Mouse (Mus musculus) heart, embryonic 10.5 days (tissue): ENCODE measurements around the gene Med28. TPM values are rescaled to one million over a fixed set of nuclear protein-coding genes. Genes with fewer than 3 reads are reported as not detected.
A peak's percentile ranks its signal among the peaks of the same experiment; 100 is the strongest.

Source experiments
- DNase-seq: peaks from one replicate; pipeline ENCODE4 v3.0.0-alpha.2; 2017; ENCODE audit warnings: low spot score
- H3K27ac ChIP-seq: fragments of 300-500 bp; sonication (generic); 2 replicates; pipeline ENCODE4 v1.5.1; 2016; ENCODE audit warnings: mild to moderate bottlenecking
- H3K27me3 ChIP-seq: fragments of 300-500 bp; sonication (generic); 2 replicates; pipeline ENCODE4 v1.6.1; 2016; ENCODE audit warnings: mild to moderate bottlenecking; ENCODE audit not compliant: poor library complexity, insufficient read depth, severe bottlenecking
- H3K36me3 ChIP-seq: fragments of 300-500 bp; sonication (generic); 2 replicates; pipeline ENCODE4 v1.6.1; 2016; ENCODE audit warnings: mild to moderate bottlenecking, moderate library complexity
- H3K4me1 ChIP-seq: fragments of 300-500 bp; sonication (generic); 2 replicates; pipeline ENCODE4 v1.6.1; 2016; ENCODE audit warnings: mild to moderate bottlenecking
- H3K4me3 ChIP-seq: fragments of 300-500 bp; sonication (generic); 2 replicates; pipeline ENCODE4 v1.5.1; 2016; ENCODE audit warnings: mild to moderate bottlenecking, moderate library complexity
- H3K9me3 ChIP-seq: fragments of 300-500 bp; sonication (generic); 2 replicates; pipeline ENCODE4 v1.6.1; 2016; ENCODE audit warnings: mild to moderate bottlenecking, moderate library complexity
- WGBS: fragments of 180-500 bp; shearing (Covaris S2); methylation state at CpG from one replicate; pipeline ENCODE4 v1.1.7; 2016; 5-methylcytosine and 5-hydroxymethylcytosine counted together
- polyA plus RNA-seq: library from polyadenylated mRNA; unstranded; fragments of >200 nt; fragmentation: Nextera tagmentation; extraction: Ambion mirVana; gene quantifications from 2 replicates; pipeline ENCODE4 v1.2.1, GENCODE M21; 2016

Gene Med28
- 229 and 242 TPM in 2 replicates for polyA plus RNA-seq

DNA sequence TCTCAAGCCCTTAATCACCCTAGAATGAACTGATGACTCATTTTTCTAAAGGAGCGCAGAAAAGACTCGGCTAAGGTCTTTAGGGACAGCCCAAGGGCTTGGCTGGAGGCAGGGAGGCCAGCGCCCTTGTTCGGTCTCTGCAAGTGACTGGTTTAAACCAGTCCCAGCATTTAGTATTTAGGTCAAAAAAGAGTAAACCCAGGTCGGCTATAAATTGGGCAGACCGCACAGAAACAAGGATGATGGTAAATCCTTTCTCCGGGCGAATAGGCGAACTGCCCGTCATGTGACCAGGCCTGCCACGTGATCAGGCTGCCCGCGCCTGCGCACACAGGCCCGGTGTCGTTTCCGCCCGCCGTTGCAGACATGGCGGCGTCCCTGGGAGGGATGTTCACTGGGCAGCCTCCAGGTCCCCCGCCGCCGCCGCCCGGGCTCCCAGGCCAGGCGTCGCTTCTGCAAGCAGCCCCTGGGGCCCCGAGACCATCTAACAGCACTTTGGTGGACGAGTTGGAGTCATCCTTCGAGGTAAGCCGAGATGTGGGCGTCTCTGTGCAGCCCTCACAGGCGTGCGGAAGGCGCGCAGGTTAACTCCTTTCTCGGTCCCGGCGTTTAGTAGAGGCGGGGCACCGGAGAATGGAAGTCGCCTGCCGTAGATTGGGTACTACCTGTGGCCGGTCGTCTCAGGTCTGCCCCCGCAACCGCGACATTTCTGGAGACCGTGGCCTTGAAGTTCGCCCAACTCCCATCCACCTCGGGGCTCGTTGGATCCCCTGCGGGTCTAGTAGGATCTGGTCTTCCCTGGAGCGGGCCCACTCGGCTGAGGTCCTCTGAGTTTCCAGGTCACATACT, at the start of gene Med28:
Gene Med28, plus strand, starts transcription at position 270 of the 849 bp plus-strand sequence.
- peaks cover 12% of the 10 kb centered on the region; the same call in 1 of the 2 replicates for H3K4me1 ChIP-seq
- H3K27me3 ChIP-seq = no peaks in the 10 kb centered on the region
- DNase-seq = peak; percentile 95
- peak within 1 kb of the TSS; percentile 96 for H3K4me3 ChIP-seq
- no peaks in the 10 kb centered on the region for H3K9me3 ChIP-seq
- peak within 1 kb of the TSS; percentile 96 for H3K27ac ChIP-seq
- WGBS = 2% methylated on average over 56 of the region's 56 CpGs
- peaks cover 22% of the 10 kb centered on the region for H3K36me3 ChIP-seq

DNA sequence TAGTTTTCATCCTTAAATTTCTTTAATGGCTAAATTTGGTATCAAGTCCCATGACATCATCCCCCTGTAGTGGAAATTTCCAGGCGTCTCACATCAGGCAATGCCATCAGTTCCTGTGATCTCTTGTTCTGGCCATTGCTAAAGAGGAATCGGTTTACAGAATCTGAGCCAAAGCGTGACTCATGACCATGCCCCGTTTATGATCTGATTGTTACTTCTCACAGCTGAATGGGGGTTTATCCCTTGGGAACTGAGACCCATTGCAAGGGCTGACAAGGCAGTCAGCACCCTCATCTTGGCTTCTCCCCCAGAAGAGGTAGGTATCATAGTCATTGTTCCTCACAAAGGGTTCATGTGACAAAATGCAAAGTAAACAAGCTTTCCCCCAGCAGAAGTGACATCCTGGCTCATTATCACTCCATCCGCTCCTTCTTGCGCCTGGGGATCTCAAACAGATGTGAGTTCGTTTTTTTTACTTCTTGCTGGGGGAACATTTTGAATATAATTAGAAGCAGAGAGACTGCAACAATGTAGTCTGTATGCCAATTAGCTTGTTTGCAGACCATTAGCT, 47.1 kb upstream of the Med28 start:
- WGBS = 31% methylated on average over 7 of the region's 7 CpGs
- Histone ChIP-seq H3K9me3 (no peaks in the 10 kb centered on the region), H3K36me3 (no peaks in the 10 kb centered on the region), H3K27me3 (no peaks in the 10 kb centered on the region), H3K4me3 (no peak overlapping the region), H3K4me1 (no peaks in the 10 kb centered on the region), H3K27ac (no peak overlapping the region)
- DNase-seq = peak; percentile 31

DNA sequence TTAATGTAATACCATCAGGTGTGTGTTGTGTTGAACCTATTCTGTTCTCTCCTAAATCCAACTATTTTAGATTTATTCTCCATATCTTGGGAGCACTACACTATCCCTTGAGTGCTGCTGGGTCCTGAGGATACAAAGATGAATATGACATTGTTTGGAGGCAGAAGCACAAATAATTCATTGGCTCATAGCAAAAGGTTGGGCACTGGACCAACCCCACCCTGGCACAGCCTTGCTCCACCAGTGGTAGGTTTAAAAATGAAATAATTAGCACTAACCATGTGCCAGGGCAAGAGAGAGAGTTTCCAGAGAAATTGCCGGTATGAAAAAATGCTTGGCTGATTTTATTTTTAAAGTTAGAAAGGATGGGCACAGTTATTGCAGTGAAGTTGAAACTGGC, 46.5 kb upstream of the Med28 start:
- Histone ChIP-seq H3K27ac (no peak overlapping the region), H3K4me3 (no peak overlapping the region), H3K36me3 (no peaks in the 10 kb centered on the region), H3K27me3 (no peaks in the 10 kb centered on the region), H3K9me3 (no peaks in the 10 kb centered on the region), H3K4me1 (no peaks in the 10 kb centered on the region)
- DNase-seq = peak; percentile 16
- WGBS = 85% methylated on average over 1 of the region's 1 CpGs

DNA sequence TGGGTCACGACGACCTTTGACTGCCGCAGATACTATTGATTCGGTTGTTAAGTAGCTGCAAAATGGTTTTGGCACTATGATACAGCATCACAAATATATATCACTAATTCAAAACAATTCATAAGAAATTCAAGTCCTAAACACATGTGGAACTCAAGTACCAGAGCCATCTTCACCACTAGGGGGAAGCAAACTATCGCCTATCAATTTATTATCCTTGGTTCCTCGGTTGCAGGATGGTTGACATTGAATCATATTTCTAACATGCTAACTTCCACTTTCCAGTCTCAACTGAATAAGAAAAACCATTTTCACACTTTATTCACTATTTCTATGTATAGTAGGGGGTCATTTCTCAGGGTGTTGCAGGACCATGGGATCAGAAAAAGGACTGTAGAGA, 45.8 kb upstream of the Med28 start:
- Histone ChIP-seq H3K4me1 (no peaks in the 10 kb centered on the region), H3K27ac (no peak overlapping the region), H3K4me3 (no peak overlapping the region), H3K9me3 (no peaks in the 10 kb centered on the region), H3K27me3 (no peaks in the 10 kb centered on the region), H3K36me3 (no peaks in the 10 kb centered on the region)
- WGBS = 32% methylated on average over 6 of the region's 6 CpGs
- DNase-seq = peak; percentile 20

DNA sequence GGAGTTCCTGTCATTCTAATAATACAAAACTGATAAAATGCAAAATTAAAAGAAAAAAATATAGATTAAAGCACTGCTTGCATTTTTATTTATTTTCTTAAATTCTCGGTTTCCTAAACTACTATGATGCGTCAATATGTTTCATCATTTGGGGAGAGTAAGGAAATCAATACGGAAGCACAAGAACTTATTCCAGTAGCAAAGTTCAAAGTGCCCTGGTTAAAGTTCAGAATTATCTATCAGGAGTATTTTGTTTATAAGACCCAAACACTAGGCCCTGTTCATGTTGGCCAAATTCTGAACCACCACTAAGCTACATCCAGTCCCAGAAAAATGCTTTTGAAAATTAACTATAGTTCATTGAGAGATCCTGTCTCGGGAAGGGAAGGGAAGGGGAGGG, 45.3 kb upstream of the Med28 start:
- Histone ChIP-seq H3K27me3 (no peaks in the 10 kb centered on the region), H3K4me1 (no peaks in the 10 kb centered on the region), H3K9me3 (no peaks in the 10 kb centered on the region), H3K27ac (no peak overlapping the region), H3K36me3 (no peaks in the 10 kb centered on the region), H3K4me3 (no peak overlapping the region)
- no peak for DNase-seq
- 69% methylated on average over 3 of the region's 4 CpGs for WGBS

DNA sequence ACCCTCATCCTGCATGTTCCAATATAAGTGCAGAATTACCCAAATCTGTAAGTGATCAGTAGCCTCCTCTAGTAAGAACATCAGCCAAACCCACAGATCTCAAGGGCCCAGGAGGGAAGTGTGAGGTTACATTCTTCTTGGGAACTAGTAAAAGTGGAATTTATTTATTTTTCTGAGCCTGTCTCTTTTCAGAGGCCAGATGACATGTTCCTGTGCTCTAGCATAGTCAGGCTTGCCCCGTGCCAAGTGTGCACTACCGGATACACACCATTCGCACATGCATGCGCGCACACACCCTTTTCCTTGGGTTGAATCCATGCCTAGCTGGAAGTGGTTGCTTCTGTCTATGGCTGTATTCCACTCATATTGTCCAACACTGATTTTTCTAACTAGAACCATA, 44.3 kb upstream of the Med28 start:
- H3K36me3 ChIP-seq = no peaks in the 10 kb centered on the region
- no peaks in the 10 kb centered on the region; the same call in 1 of the 2 replicates for H3K27me3 ChIP-seq
- no peaks in the 10 kb centered on the region for H3K4me1 ChIP-seq
- H3K4me3 ChIP-seq = no peak overlapping the region
- H3K27ac ChIP-seq = no peak overlapping the region
- peak; percentile 28 for DNase-seq
- no peaks in the 10 kb centered on the region for H3K9me3 ChIP-seq
- 84% methylated on average over 5 of the region's 5 CpGs for WGBS

DNA sequence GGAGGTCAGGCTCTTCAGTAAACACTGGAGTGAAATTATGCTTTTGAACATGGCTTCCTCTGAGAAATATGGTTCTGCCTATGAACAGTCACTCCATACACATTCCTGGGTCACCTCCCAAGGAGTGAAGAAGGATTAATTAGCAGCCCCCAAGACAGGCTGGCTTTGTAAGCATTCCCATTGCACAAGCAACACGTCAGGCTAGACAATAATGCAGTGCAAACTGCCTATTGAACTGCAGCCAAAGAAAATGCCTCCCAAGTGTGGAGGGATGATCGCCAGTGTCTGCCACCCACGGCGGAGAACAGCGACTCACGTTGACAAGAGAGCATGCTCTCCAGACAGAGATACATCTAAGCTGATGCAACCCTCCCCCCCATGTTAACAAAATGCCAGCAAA, 43.7 kb upstream of the Med28 start:
- Histone ChIP-seq H3K4me1 (no peaks in the 10 kb centered on the region), H3K4me3 (no peak overlapping the region), H3K36me3 (no peaks in the 10 kb centered on the region), H3K27ac (no peak overlapping the region), H3K9me3 (no peaks in the 10 kb centered on the region), H3K27me3 (no peaks in the 10 kb centered on the region; the same call in 1 of the 2 replicates)
- 65% methylated on average over 6 of the region's 6 CpGs for WGBS
- peak; percentile 58 for DNase-seq

DNA sequence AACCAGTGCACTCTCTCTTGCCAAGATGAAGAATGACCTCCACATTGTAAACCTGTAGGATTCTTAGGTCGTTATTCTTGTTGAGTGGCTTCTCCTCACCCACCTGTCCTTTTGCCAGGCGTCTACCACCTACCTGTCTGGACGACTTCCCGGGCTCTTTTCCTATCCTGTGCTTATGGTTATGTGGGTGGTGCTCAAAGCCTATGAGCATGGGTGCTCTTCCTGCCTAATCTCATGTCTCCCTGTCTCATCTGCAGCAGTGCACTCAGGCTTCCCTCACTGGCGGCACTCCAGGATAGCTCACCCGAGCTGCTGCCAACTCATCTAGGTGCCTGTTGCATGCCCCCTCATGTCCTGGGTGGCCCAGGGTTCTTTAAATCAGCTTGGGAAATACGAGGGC, 42.4 kb upstream of the Med28 start:
- WGBS = 73% methylated on average over 7 of the region's 7 CpGs
- Histone ChIP-seq H3K4me3 (no peak overlapping the region), H3K36me3 (no peaks in the 10 kb centered on the region), H3K27ac (no peak overlapping the region), H3K4me1 (no peaks in the 10 kb centered on the region), H3K27me3 (no peaks in the 10 kb centered on the region; the same call in 1 of the 2 replicates), H3K9me3 (no peaks in the 10 kb centered on the region)
- no peak for DNase-seq

DNA sequence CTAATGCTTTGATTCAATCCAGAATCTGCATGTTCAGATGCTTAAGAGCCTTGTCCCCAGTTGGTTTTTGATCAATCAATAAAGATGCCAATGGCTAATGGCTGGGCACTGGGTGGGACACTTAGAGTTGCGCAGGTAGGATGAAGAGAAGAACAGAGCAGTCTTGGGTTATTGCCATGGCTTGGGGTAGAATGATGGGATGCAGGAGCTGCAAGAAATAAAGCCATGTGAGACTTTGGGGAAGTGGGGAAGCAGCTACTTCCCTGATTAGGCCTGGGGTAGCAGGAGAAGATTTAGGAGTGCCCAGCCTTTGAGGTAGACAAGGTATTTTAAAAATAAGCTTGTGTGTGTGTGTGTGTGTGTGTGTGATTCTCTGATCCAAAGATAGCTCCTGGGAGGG, 40.0 kb upstream of the Med28 start:
- 85% methylated on average over 1 of the region's 1 CpGs for WGBS
- Histone ChIP-seq H3K4me3 (no peak overlapping the region), H3K27me3 (no peaks in the 10 kb centered on the region; the same call in 1 of the 2 replicates), H3K9me3 (no peaks in the 10 kb centered on the region), H3K27ac (no peak overlapping the region), H3K36me3 (no peaks in the 10 kb centered on the region), H3K4me1 (no peaks in the 10 kb centered on the region)
- peak; percentile 53 for DNase-seq

DNA sequence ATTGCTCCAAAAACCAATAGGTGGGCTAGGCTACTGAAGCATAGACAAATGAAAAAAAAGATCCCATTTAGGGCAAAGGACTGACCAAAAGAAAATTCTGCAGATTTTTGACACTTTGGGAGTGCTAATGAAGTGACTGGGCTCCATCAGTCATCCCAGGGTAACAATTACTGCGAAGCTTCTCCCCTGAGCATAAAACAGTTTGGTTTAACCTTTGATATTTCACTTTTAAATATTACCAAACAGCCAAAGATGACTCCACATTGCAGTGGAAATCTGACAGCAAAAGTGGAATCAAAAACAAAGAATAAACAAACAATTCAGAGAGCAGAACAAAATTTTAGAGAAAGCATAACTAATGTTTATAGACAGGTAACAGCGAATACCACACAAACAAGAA, 38.9 kb upstream of the Med28 start:
- no peak overlapping the region for H3K27ac ChIP-seq
- H3K36me3 ChIP-seq = no peaks in the 10 kb centered on the region
- no peaks in the 10 kb centered on the region for H3K9me3 ChIP-seq
- 87% methylated on average over 2 of the region's 2 CpGs for WGBS
- H3K27me3 ChIP-seq = peaks cover 2% of the 10 kb centered on the region; the same call in 1 of the 2 replicates
- no peak overlapping the region for H3K4me3 ChIP-seq
- no peaks in the 10 kb centered on the region for H3K4me1 ChIP-seq
- no peak for DNase-seq

DNA sequence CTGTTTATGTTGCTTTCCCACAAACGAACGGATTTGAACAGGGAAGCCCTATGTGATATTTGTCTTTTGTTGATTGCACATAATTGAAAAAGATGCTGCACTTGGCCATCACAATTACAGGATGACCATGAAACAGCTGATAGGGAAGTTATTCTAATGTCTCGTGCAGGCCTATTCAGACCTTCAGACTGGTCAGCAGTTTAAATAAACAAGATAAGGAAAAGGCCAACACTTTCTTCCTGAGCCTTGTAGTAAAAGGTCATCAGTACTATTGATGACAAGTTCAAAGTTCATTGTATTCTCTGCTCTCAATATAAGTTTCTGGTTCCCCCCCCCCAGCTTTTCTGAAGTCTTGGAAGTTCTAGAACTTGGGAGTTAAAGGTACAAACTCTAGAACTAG, 37.4 kb upstream of the Med28 start:
- Histone ChIP-seq H3K27me3 (peaks cover 12% of the 10 kb centered on the region; the same call in 1 of the 2 replicates), H3K27ac (no peak overlapping the region), H3K36me3 (no peaks in the 10 kb centered on the region), H3K4me1 (no peaks in the 10 kb centered on the region), H3K9me3 (no peaks in the 10 kb centered on the region), H3K4me3 (no peak overlapping the region)
- WGBS = 46% methylated on average over 3 of the region's 3 CpGs
- DNase-seq = no peak

DNA sequence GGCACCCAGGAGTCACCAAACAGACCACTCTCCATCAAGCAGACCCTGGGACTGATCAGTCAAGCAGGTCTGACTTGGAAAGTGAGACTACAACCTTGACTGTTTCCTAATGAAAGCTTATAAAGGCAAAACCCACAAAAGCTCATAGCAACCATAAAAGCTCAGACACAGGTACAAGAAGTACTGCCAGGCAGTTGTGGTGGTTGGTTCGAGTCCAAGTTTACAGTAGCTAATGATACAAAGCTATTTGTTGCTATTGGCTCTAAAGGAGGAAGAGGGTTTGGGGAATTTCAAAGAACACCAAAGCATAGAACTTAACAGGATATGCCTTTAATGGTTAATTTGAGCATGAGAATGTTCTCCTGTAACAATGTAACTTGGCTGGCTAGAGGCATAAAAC, 36.4 kb upstream of the Med28 start:
- DNase-seq = peak; percentile 17
- Histone ChIP-seq H3K9me3 (no peaks in the 10 kb centered on the region), H3K4me1 (no peaks in the 10 kb centered on the region), H3K27me3 (peaks cover 12% of the 10 kb centered on the region; the same call in 1 of the 2 replicates), H3K27ac (no peak overlapping the region), H3K4me3 (no peak overlapping the region), H3K36me3 (no peaks in the 10 kb centered on the region)
- WGBS = 78% methylated on average over 1 of the region's 1 CpGs

DNA sequence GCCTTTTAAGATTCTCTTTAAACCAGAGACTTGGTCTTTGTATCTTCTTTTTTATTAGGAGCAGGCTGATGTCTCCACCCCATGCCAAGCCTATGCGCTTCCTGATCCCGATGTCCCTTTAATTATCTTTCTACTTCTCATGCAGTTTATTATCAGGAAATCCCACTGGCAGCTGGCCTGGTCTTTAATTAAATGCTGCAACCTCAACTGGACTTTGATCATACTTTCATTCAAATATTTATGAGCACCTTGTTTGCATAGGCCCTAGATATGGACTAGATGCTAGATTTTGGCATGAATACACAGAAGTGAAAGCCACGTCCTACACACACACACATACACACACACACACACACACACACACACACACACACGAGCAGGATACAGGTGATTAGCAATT, 28.3 kb upstream of the Med28 start:
- H3K4me3 ChIP-seq = no peak overlapping the region
- H3K4me1 ChIP-seq = peaks cover 10% of the 10 kb centered on the region; the same call in 1 of the 2 replicates
- peaks cover 5% of the 10 kb centered on the region; the same call in 1 of the 2 replicates for H3K27me3 ChIP-seq
- H3K9me3 ChIP-seq = no peaks in the 10 kb centered on the region
- 77% methylated on average over 4 of the region's 4 CpGs for WGBS
- no peak overlapping the region for H3K27ac ChIP-seq
- peaks cover 11% of the 10 kb centered on the region for H3K36me3 ChIP-seq
- DNase-seq = peak; percentile 41
